Mouse (Mus musculus) frontal cortex, postnatal 14 days (tissue): ENCODE measurements around the gene Trim42.

Experiments used
- DNase-seq, 2 experiments: peaks; one replicate each; pipeline ENCODE4 v3.0.0; 2022; ENCODE audit warnings: low spot score in 2 of 2

The Trim42 gene

GRCm38 (mm10) chr9:97369591-97369990 is at the start of gene Trim42:
Trim42 (minus strand) TSS chr9:97369958.
- DNase-seq, result no peak

DNA sequence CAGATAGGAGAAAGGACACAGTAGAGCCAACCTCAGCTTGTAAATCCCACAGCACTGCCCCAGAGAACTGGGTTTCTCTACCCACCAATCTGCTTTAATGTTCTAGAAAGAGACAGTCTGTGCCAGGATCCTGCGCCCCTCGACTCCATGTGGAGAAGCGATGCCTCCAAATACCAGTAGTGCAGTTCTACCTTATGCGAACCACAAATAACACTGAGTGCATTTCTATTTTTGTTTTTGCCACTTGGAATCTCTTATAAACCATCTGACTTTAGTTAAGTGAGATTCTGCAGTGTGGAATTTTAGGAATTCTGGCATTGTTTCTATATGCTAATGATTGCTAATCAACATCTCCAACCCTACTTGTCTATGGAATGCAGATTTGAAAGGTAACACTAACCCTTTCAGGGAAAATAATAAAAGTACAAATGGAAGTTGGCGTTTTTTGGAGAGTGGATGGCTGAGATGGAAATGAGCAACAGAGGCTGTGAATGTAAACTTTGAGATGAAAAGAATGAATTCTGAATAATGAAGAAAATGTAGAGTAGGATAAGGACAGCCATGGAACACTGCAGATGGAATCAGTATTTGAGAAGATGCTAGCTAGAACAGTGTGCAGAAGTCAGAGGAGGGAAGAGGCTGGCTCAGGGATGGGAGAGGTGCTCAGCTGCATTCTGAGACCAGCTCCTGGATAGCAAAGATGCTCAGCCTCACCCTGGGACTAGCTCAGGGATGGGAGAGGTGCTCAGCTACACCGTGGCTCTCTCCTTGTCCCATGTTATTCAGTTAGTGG is 45.3 kb upstream of the Trim42 start:
- DNase-seq, result no peak

- DNase-seq, result no peak
Observed at GRCm38 (mm10) chr9:97408142-97408541, 38.4 kb upstream of the Trim42 start.

- DNase-seq, result no peak
Observed at GRCm38 (mm10) chr9:97356441-97356840, 13.3 kb downstream of the Trim42 start.

GRCm38 (mm10) chr9:97344767-97345297 is 24.9 kb downstream of the Trim42 start:
- no peak for DNase-seq

GRCm38 (mm10) chr9:97341772-97342171 is 28.0 kb downstream of the Trim42 start:
- no peak for DNase-seq

DNA sequence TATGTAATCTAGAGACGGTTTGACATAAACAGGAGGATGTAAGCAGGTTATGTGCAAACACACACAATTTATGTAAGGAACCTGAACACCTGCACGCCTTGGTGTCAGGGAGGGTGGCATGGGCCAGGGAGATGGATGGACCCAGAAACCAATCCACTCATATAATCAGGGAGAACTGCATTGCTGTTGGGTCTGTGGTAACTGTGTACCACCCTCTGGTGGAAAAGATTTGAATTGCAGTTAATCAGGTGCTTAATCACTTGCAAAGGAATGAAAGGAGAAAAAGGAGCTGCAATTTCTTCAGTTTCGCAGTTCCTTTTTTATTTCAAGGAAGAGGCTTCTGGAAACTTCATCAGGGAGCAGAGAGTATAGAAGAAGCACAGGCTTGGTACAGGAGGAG is 46.9 kb downstream of the Trim42 start:
- no peak for DNase-seq

DNA sequence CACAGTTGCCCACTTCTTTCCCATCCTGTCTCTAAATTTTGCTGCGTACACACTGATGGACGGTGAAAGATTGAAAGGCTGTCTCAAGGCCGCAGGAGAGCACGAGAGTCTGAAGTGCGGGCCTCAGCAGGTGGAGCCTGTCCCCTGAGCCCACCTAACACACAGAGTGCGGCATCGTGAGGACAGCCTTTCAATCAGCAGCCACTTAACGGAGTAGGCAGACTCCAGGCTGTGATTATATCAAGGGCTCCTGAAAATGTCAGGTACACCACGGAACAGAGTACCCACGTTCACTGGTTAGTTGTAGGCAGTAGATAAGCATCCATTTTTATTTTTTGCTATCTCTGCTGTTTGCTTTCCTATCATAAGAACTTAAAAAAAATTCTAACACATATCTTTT is 47.6 kb downstream of the Trim42 start:
- DNase-seq, result no peak

- DNase-seq, result no peak
Observed at GRCm38 (mm10) chr9:97315421-97316055, 54.2 kb downstream of the Trim42 start.

DNA sequence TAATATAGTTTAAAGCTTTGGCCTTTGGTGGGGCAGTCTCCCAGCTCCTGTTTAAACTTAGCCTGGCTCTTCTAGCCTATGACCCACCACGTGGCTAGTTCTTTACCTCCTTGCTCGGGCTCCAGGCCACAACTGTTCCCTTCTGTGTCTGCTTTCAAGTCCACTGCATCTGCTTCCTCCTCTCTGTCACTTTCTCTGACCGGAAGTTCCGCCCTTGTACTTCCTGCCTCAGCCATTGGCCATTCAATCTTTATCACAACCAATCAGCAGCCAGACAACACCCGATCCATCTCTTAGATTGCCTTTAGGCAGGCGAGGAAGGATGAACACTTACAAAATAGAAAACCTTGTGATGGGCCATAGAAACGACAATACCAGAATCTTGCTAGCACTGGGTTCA is 58.1 kb downstream of the Trim42 start:
- no peak for DNase-seq

GRCm38 (mm10) chr9:97309509-97310053 is 60.2 kb downstream of the Trim42 start:
- DNase-seq, result no peak

DNA sequence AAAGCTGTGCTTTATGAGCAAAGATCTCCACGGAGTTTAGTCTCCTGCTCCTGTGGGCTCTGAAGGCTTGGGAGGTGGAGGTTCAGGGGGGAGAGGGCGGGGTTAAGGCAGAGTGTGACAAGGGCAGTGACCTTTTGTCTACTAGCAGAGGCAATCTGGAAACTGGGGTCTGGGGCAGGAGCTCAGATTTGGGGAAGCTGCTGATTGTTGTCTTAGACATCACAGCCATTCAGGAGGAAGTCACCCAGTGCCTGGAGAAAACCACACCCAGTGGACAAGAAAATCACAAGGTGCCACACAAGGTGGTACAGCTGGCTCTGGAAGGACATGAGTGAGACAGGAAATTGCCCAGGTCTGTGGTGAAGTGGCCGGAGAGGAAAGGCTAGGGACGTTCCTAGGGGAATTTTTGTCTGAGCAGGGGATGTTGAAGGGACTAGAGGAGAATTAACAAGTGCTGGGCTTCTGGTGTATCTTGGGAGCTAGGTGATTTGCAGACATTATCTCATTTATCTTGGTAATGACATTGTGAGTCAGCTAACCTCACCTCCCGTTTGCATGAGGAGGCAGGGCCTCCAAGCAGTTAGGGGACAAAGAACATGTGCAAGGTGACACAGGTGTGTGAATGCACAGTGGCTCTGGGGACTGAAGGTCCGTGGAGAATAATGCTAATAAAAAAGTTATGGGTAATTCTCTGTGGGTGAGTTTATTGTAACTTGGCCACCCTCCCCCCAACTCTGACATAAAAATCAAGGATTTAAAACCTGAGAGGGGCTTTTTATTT is 61.9 kb downstream of the Trim42 start:
- no peak for DNase-seq
